Mouse (Mus musculus): Measurements from ENCODE around the gene Rinl. TPM values are rescaled to one million over a fixed set of nuclear protein-coding genes. Genes with fewer than 3 reads are reported as not detected.
A peak's percentile ranks its signal among the peaks of the same experiment; 100 is the strongest.

The Rinl gene
- polyA plus RNA-seq, 1 experiment = 0.12 TPM

GRCm38 (mm10) chr7:28838331-28838730, 49.6 kb downstream of the Rinl start:
- Histone ChIP-seq H3K4me2 (ENCODE audit: low read depth) (no peak overlapping the region), H3K36me3 (ENCODE audit: control insufficient read depth, insufficient read depth) (no peaks in the 10 kb centered on the region), H3K4me3 (no peak overlapping the region), H3K27me3 (ENCODE audit: control insufficient read depth, insufficient read depth, insufficient read length) (no peaks in the 10 kb centered on the region), H3ac (ENCODE audit: control insufficient read depth, insufficient read length) (no peak overlapping the region), H3K79me2 (ENCODE audit: control insufficient read depth, insufficient read depth) (no peaks in the 10 kb centered on the region)
- TF ChIP-seq SRF (IDR thresholded peaks at IDR 0.05; ENCODE audit: control insufficient read depth, insufficient read length, low read depth) (no peak), CEBPB (IDR thresholded peaks at IDR 0.05; ENCODE audit: insufficient read depth, poor library complexity, severe bottlenecking) (0 out of 2 replicates have a peak, but pooled peaks have one; percentile 57)

- TF ChIP-seq MAX (IDR thresholded peaks at IDR 0.05; ENCODE audit: low read depth) (no peak), POLR2A (IDR thresholded peaks at IDR 0.05; ENCODE audit: insufficient read length, low read depth) (no peak), USF1 (IDR thresholded peaks at IDR 0.05; ENCODE audit: low read depth) (no peak), E2F4 (IDR thresholded peaks at IDR 0.05; ENCODE audit: insufficient read depth) (no peak), TCF3 (IDR thresholded peaks at IDR 0.05; ENCODE audit: insufficient read length, low read depth) (no peak), SRF (IDR thresholded peaks at IDR 0.05; ENCODE audit: control insufficient read depth, insufficient read length, low read depth) (no peak), REST (IDR thresholded peaks at IDR 0.05; ENCODE audit: insufficient read depth, insufficient read length) (no peak)
- Histone ChIP-seq H3K79me2 (ENCODE audit: control insufficient read depth, insufficient read depth) (no peaks in the 10 kb centered on the region), H3K4me3 (no peak overlapping the region), H3K36me3 (ENCODE audit: control insufficient read depth, insufficient read depth) (no peaks in the 10 kb centered on the region), H3K27me3 (ENCODE audit: control insufficient read depth, insufficient read depth, insufficient read length) (no peaks in the 10 kb centered on the region), H3ac (ENCODE audit: control insufficient read depth, insufficient read length) (no peak overlapping the region), H3K4me2 (ENCODE audit: low read depth) (no peak overlapping the region)
These were observed 58.5 kb downstream of the Rinl start for GRCm38 (mm10) chr7:28847273-28847672.

Other genes starting within 250 kb of the Rinl start
- gene Sycn, start 248.1 kb upstream of the Rinl start, polyA plus RNA-seq (2012; fragmentation: generic; extraction: Trizol) = not detected
- gene Nccrp1, start 241.7 kb upstream of the Rinl start, polyA plus RNA-seq (2012; fragmentation: generic; extraction: Trizol) = 0.07 TPM
- gene Samd4b, start 190.8 kb upstream of the Rinl start, polyA plus RNA-seq (2012; fragmentation: generic; extraction: Trizol) = 29.4 TPM
- gene Pak4, start 190.8 kb upstream of the Rinl start, polyA plus RNA-seq (2012; fragmentation: generic; extraction: Trizol) = 27.5 TPM
- gene Acp7, start 157.6 kb upstream of the Rinl start, polyA plus RNA-seq (2012; fragmentation: generic; extraction: Trizol) = not detected
- gene Fbxo27, start 96.1 kb upstream of the Rinl start, polyA plus RNA-seq (2012; fragmentation: generic; extraction: Trizol) = not detected
- 33.1 TPM for gene Fbxo17, start 72.2 kb upstream of the Rinl start, polyA plus RNA-seq (2012; fragmentation: generic; extraction: Trizol)
- gene Mrps12, start 47.1 kb upstream of the Rinl start, polyA plus RNA-seq (2012; fragmentation: generic; extraction: Trizol) = 132 TPM
- 10.5 TPM for gene Sars2, start 47.0 kb upstream of the Rinl start, polyA plus RNA-seq (2012; fragmentation: generic; extraction: Trizol)
- gene Ccer2, start 32.8 kb upstream of the Rinl start, polyA plus RNA-seq (2012; fragmentation: generic; extraction: Trizol) = not detected
- gene Sirt2, start 22.2 kb upstream of the Rinl start, polyA plus RNA-seq (2012; fragmentation: generic; extraction: Trizol) = 100.0 TPM
- 59.3 TPM for gene Nfkbib, start 21.5 kb upstream of the Rinl start, polyA plus RNA-seq (2012; fragmentation: generic; extraction: Trizol)
- 230 TPM for gene Hnrnpl, start 19.6 kb downstream of the Rinl start, polyA plus RNA-seq (2012; fragmentation: generic; extraction: Trizol)
- 132 TPM for gene Ech1, start 36.2 kb downstream of the Rinl start, polyA plus RNA-seq (2012; fragmentation: generic; extraction: Trizol)
- gene Lgals4, start 44.9 kb downstream of the Rinl start, polyA plus RNA-seq (2012; fragmentation: generic; extraction: Trizol) = 3.0 TPM
- gene Lgals7, start 74.9 kb downstream of the Rinl start, polyA plus RNA-seq (2012; fragmentation: generic; extraction: Trizol) = 0.50 TPM
- gene Capn12, start 92.5 kb downstream of the Rinl start, polyA plus RNA-seq (2012; fragmentation: generic; extraction: Trizol) = 0.24 TPM
- 270 TPM for gene Actn4, start 173.4 kb downstream of the Rinl start, polyA plus RNA-seq (2012; fragmentation: generic; extraction: Trizol)
- 335 TPM for gene Eif3k, start 192.9 kb downstream of the Rinl start, polyA plus RNA-seq (2012; fragmentation: generic; extraction: Trizol)
- gene Map4k1, start 193.1 kb downstream of the Rinl start, polyA plus RNA-seq (2012; fragmentation: generic; extraction: Trizol) = 0.18 TPM